Mouse (Mus musculus) liver, postnatal 0 days (tissue): ENCODE measurements around the gene Ptgr1. TPM values are rescaled to one million over a fixed set of nuclear protein-coding genes. Genes with fewer than 3 reads are reported as not detected.

Source experiments
- ATAC-seq: fragments of 200-750 bp; cut with Nextera tagmentation; 2 replicates; pipeline ENCODE4 v1.8.0; 2017; ENCODE audit warnings: mild to moderate bottlenecking, moderate library complexity
- DNase-seq: peaks from one replicate; pipeline ENCODE4 v3.0.0-alpha.2; 2016
- H3K27ac ChIP-seq: fragments of 300-500 bp; sonication (generic); 2 replicates; pipeline ENCODE4 v1.5.1; 2014; ENCODE audit warnings: antibody characterized with exemption, moderate library complexity, mild to moderate bottlenecking, low read depth
- H3K27me3 ChIP-seq: fragments of 300-500 bp; sonication (generic); 2 replicates; pipeline ENCODE4 v1.6.1; 2014; ENCODE audit warnings: low read length, control low read depth, mixed read lengths; ENCODE audit not compliant: insufficient read depth
- H3K36me3 ChIP-seq: fragments of 300-500 bp; sonication (generic); replicated peaks from 2 replicates; pipeline ENCODE4 v1.6.1; 2014; ENCODE audit warnings: mild to moderate bottlenecking, control low read depth, low read length, moderate library complexity, mixed read lengths; ENCODE audit not compliant: insufficient read depth
- H3K4me1 ChIP-seq: fragments of 300-500 bp; sonication (generic); 2 replicates; pipeline ENCODE4 v1.6.1; 2014; ENCODE audit warnings: antibody characterized with exemption, mild to moderate bottlenecking, control low read depth; ENCODE audit not compliant: insufficient read depth
- H3K4me2 ChIP-seq: fragments of 300-500 bp; sonication (generic); 2 replicates; pipeline ENCODE4 v1.6.1; 2014; ENCODE audit warnings: low read depth, mild to moderate bottlenecking, low read length, moderate library complexity, mixed read lengths
- H3K4me3 ChIP-seq: fragments of 300-500 bp; sonication (generic); 2 replicates; pipeline ENCODE4 v1.5.1; 2014; ENCODE audit warnings: low read depth, low read length
- H3K9ac ChIP-seq: fragments of 300-500 bp; sonication (generic); replicated peaks from 2 replicates; pipeline ENCODE4 v1.6.1; 2014; ENCODE audit warnings: mild to moderate bottlenecking, moderate library complexity
- H3K9me3 ChIP-seq: fragments of 300-500 bp; sonication (generic); 2 replicates; pipeline ENCODE4 v1.6.1; 2016; ENCODE audit warnings: mild to moderate bottlenecking, control low read depth, low read length, mixed read lengths
- CTCF ChIP-seq: sonication (generic); IDR thresholded peaks from 2 replicates; pipeline ENCODE4 v1.5.1; 2016; ENCODE audit warnings: antibody characterized with exemption, low read depth
- EP300 ChIP-seq: IDR thresholded peaks from 2 replicates; pipeline ENCODE4 v1.6.1; 2016; ENCODE audit warnings: antibody characterized with exemption, low read depth, mild to moderate bottlenecking
- WGBS: fragments of 180-500 bp; shearing (Covaris S2); extraction: QIAGEN DNeasy Blood & Tissue Kit; methylation state at CpG from one replicate; pipeline ENCODE4 v1.1.7; 2014; ENCODE audit not compliant: insufficient replicate concordance; 5-methylcytosine and 5-hydroxymethylcytosine counted together
- polyA plus RNA-seq: library from polyadenylated mRNA; unstranded; fragments of >200 nt; fragmentation: Nextera tagmentation; extraction: Ambion mirVana; gene quantifications from 2 replicates; pipeline ENCODE4 v1.2.1, GENCODE M21; 2015

Ptgr1 gene
- polyA plus RNA-seq, 1 experiment from 2014 or later, result 6.8 TPM

GRCm38 (mm10) chr4:58948391-58948790 lies 38.5 kb downstream of the Ptgr1 start:
- H3K36me3 ChIP-seq, result no peaks in the 10 kb centered on the region
- DNase-seq, result no peak
- H3K4me3 ChIP-seq, result no peak overlapping the region
- no peak for ATAC-seq
- WGBS, result 77% methylated on average over 4 of the region's 4 CpGs
- no peaks in the 10 kb centered on the region for H3K9me3 ChIP-seq
- H3K27ac ChIP-seq, result no peak overlapping the region
- H3K4me2 ChIP-seq, result no peak overlapping the region
- peaks cover 6% of the 10 kb centered on the region for H3K4me1 ChIP-seq
- no peak overlapping the region for H3K9ac ChIP-seq
- peaks cover 8% of the 10 kb centered on the region; the same call in 1 of the 2 replicates for H3K27me3 ChIP-seq
- TF ChIP-seq CTCF (no peak), EP300 (no peak)

DNA sequence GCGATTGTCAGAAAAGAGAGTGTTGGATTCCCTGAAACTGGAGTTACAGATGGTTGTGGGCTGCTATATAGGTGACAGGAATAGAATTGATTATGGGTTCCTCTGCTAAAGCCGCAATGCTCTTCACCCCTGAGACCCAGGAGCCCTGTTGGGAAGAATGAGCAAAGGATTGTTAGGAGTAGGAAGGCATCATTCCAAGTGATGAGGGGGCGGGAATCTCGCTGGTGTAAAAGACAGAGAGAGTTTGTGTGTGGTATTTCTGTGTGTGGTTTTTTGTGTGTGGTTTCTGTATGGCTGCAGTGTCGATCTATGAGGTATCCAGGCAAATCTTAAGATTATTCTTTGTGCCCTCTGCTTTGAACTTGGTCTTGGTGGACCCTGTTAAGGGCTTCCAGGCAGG lies 42.2 kb downstream of the Ptgr1 start:
- H3K27ac ChIP-seq, result no peak overlapping the region
- peaks cover 12% of the 10 kb centered on the region; the same call in 1 of the 2 replicates for H3K27me3 ChIP-seq
- TF ChIP-seq CTCF, result no peak
- no peak for TF ChIP-seq EP300
- H3K4me3 ChIP-seq, result no peak overlapping the region
- no peak overlapping the region for H3K4me2 ChIP-seq
- no peak for ATAC-seq
- WGBS, result 57% methylated on average over 5 of the region's 5 CpGs
- H3K4me1 ChIP-seq, result peaks cover 13% of the 10 kb centered on the region
- no peak for DNase-seq
- no peaks in the 10 kb centered on the region for H3K36me3 ChIP-seq
- H3K9ac ChIP-seq, result no peak overlapping the region
- H3K9me3 ChIP-seq, result no peaks in the 10 kb centered on the region

- TF ChIP-seq EP300, result no peak
- TF ChIP-seq CTCF, result no peak
- WGBS, result 14% methylated on average over 6 of the region's 6 CpGs
- Histone ChIP-seq H3K4me3 (peak overlapping the region; percentile 67), H3K4me2 (peak overlapping the region; percentile 96), H3K9ac (0 out of 2 replicates have a peak overlapping the region, but pooled peaks have one; percentile 55), H3K9me3 (no peaks in the 10 kb centered on the region), H3K27ac (no peak overlapping the region), H3K27me3 (peaks cover 12% of the 10 kb centered on the region; the same call in 1 of the 2 replicates), H3K36me3 (no peaks in the 10 kb centered on the region), H3K4me1 (peaks cover 13% of the 10 kb centered on the region)
- no peak for ATAC-seq
- no peak for DNase-seq
Observed at GRCm38 (mm10) chr4:58944206-58944553, 42.7 kb downstream of the Ptgr1 start.

- H3K36me3 ChIP-seq, result no peaks in the 10 kb centered on the region
- H3K4me3 ChIP-seq, result peak within 1 kb of the TSS; percentile 67
- WGBS, result 2% methylated on average over 50 of the region's 50 CpGs
- DNase-seq (peak; percentile 76), ATAC-seq (peak; percentile 60)
- peaks cover 12% of the 10 kb centered on the region; the same call in 1 of the 2 replicates for H3K27me3 ChIP-seq
- H3K9me3 ChIP-seq, result no peaks in the 10 kb centered on the region
- H3K9ac ChIP-seq, result peak within 1 kb of the TSS; percentile 55
- H3K4me2 ChIP-seq, result peak within 1 kb of the TSS; percentile 96
- H3K4me1 ChIP-seq, result peaks cover 13% of the 10 kb centered on the region
- TF ChIP-seq EP300 (no peak), CTCF (no peak)
- no peak within 1 kb of the TSS for H3K27ac ChIP-seq
Observed at GRCm38 (mm10) chr4:58943420-58944205, 43.3 kb downstream of the Ptgr1 start, which contains the start of gene Zkscan16. TSS of gene Zkscan16 (plus strand) at chr4:58943628.

DNA sequence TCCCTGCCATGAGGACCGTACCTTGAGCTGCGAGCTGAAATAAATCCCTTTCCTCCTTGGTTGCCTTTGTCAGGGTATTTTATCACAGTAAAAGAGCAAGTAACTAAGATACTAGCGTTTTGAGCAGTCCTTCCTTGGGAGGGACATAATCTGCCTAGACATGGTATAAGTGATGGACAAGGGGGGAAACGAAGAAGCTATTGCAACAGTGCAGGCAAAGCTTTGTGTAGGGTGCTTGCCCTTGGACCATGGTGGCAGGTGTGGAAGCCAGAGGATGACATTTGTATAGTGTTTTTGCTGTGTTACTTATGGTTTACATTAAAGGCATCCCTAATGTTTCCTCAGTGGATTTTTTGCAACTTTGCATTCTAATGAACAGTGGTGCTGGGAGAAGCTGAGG lies 44.0 kb downstream of the Ptgr1 start:
- H3K27me3 ChIP-seq, result peaks cover 12% of the 10 kb centered on the region; the same call in 1 of the 2 replicates
- DNase-seq (no peak), ATAC-seq (no peak)
- H3K9me3 ChIP-seq, result no peaks in the 10 kb centered on the region
- H3K36me3 ChIP-seq, result no peaks in the 10 kb centered on the region
- peak overlapping the region; percentile 96 for H3K4me2 ChIP-seq
- no peak for TF ChIP-seq EP300
- 74% methylated on average over 4 of the region's 4 CpGs for WGBS
- peak overlapping the region; percentile 67 for H3K4me3 ChIP-seq
- H3K27ac ChIP-seq, result no peak overlapping the region
- H3K4me1 ChIP-seq, result peaks cover 13% of the 10 kb centered on the region
- peak overlapping the region; percentile 55; the same call in 1 of the 2 replicates for H3K9ac ChIP-seq

DNA sequence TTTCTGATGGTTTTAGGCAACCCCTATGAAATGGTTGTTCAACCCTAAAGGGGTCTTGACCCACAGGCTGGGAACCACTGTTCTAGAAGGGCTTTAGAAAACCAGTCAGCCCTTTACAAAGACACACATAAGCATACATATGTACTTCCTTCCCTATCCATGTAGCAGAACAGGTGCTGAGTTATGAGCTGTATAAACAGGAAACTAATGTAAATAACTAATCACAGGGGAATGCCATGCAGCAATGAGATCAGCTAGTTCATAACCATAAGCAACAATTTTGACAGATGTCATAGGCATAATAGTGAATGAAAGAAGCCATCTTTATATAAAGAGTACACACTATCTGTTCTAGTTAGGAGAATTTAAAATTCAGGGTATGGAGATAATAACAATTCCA lies 45.3 kb downstream of the Ptgr1 start:
- DNase-seq, result no peak
- no peak overlapping the region for H3K4me2 ChIP-seq

More for the DNA sequence above, 45.3 kb downstream of the Ptgr1 start:
- H3K36me3 ChIP-seq, result no peaks in the 10 kb centered on the region
- no peak overlapping the region for H3K4me3 ChIP-seq
- peaks cover 12% of the 10 kb centered on the region; the same call in 1 of the 2 replicates for H3K27me3 ChIP-seq
- ATAC-seq, result peak; percentile 31; the same call in 1 of the 2 replicates
- peaks cover 13% of the 10 kb centered on the region for H3K4me1 ChIP-seq
- TF ChIP-seq CTCF (no peak), EP300 (no peak)
- no peaks in the 10 kb centered on the region for H3K9me3 ChIP-seq
- no peak overlapping the region for H3K9ac ChIP-seq
- peak overlapping the region; percentile 44 for H3K27ac ChIP-seq
